Mouse (Mus musculus) C2C12 (cell line): Measurements from ENCODE around the gene Cryba4.

Experiments used
- CTCF ChIP-seq: IDR thresholded peaks from one replicate; pipeline ENCODE4 v1.5.1; 2011; ENCODE audit not compliant: control insufficient read depth, insufficient read depth, insufficient read length
- USF1 ChIP-seq: IDR thresholded peaks from one replicate; pipeline ENCODE4 v1.6.1; 2011; ENCODE audit warnings: low read depth, mild to moderate bottlenecking, control low read depth, moderate library complexity

- TF ChIP-seq USF1 (no peak), CTCF (no peak)
Observed at GRCm38 (mm10) chr5:112296404-112297181, 44.3 kb upstream of the Cryba4 start.
